Mouse (Mus musculus): ENCODE measurements around the gene Borcs7. TPM values are rescaled to one million over a fixed set of nuclear protein-coding genes. Genes with fewer than 3 reads are reported as not detected.

Gene Borcs7
- total and polyA plus RNA-seq, 3 experiments = 1.5 to 6.5 (median 5.1) TPM

- H3K27me3 ChIP-seq (ENCODE audit: insufficient read depth, low read length) = peaks cover 6% of the 10 kb centered on the region; the same call in 1 of the 2 replicates
- no peak for ATAC-seq (ENCODE audit: extremely low read depth, insufficient number of reproducible peaks, low FRiP score, poor library complexity, severe bottlenecking)
- no peaks in the 10 kb centered on the region for H3K9me3 ChIP-seq (replicated peaks)
- no peak overlapping the region for H3K4me3 ChIP-seq (ENCODE audit: low read depth, low read length)
- 0 out of 2 replicates have a peak, but pooled peaks cover 7% of the 10 kb centered on the region for H3K4me1 ChIP-seq (ENCODE audit: insufficient read depth, low read depth, low read length)
- TF ChIP-seq GATA1 (IDR thresholded peaks at IDR 0.05; ENCODE audit: borderline replicate concordance, low read length) (no peak), TAL1 (conservative IDR thresholded peaks at IDR 0.05; ENCODE audit: low read depth, low read length) (no peak), CTCF (IDR thresholded peaks at IDR 0.05; ENCODE audit: low read depth, low read length) (no peak), GATA2 (IDR thresholded peaks at IDR 0.05; ENCODE audit: borderline replicate concordance, low read depth, low read length) (no peak), POLR2AphosphoS5 (IDR thresholded peaks at IDR 0.05; ENCODE audit: insufficient replicate concordance, low read depth, low read length) (no peak)
- H3K36me3 ChIP-seq (replicated peaks) = peaks cover 35% of the 10 kb centered on the region
- no peak for DNase-seq (ENCODE audit: low spot score)
These were observed 30.9 kb upstream of the Borcs7 start for GRCm38 (mm10) chr19:46658851-46659250.

- Histone ChIP-seq H3K9me3 (replicated peaks) (no peaks in the 10 kb centered on the region), H3K36me3 (replicated peaks) (peaks cover 8% of the 10 kb centered on the region), H3K4me1 (ENCODE audit: insufficient read depth, low read depth, low read length) (0 out of 2 replicates have a peak, but pooled peaks cover 7% of the 10 kb centered on the region), H3K4me3 (ENCODE audit: low read depth, low read length) (no peak overlapping the region), H3K27me3 (ENCODE audit: insufficient read depth, low read length) (peaks cover 14% of the 10 kb centered on the region)
- TF ChIP-seq CTCF (IDR thresholded peaks at IDR 0.05; ENCODE audit: low read depth, low read length) = no peak
- TF ChIP-seq GATA2 (IDR thresholded peaks at IDR 0.05; ENCODE audit: borderline replicate concordance, low read depth, low read length) = no peak
- TF ChIP-seq POLR2AphosphoS5 (IDR thresholded peaks at IDR 0.05; ENCODE audit: insufficient replicate concordance, low read depth, low read length) = no peak
- no peak for TF ChIP-seq TAL1 (conservative IDR thresholded peaks at IDR 0.05; ENCODE audit: low read depth, low read length)
- no peak for TF ChIP-seq GATA1 (IDR thresholded peaks at IDR 0.05; ENCODE audit: borderline replicate concordance, low read length)
- no peak for DNase-seq (ENCODE audit: low spot score)
- ATAC-seq (ENCODE audit: extremely low read depth, insufficient number of reproducible peaks, low FRiP score, poor library complexity, severe bottlenecking) = no peak
These were observed 28.2 kb upstream of the Borcs7 start for GRCm38 (mm10) chr19:46661511-46661910.

- Histone ChIP-seq H3K9me3 (replicated peaks) (no peaks in the 10 kb centered on the region), H3K4me1 (ENCODE audit: insufficient read depth, low read depth, low read length) (0 out of 2 replicates have a peak, but pooled peaks cover 7% of the 10 kb centered on the region), H3K27me3 (ENCODE audit: insufficient read depth, low read length) (peaks cover 17% of the 10 kb centered on the region), H3K36me3 (replicated peaks) (peaks cover 1% of the 10 kb centered on the region), H3K4me3 (ENCODE audit: low read depth, low read length) (no peak overlapping the region)
- no peak for TF ChIP-seq CTCF (IDR thresholded peaks at IDR 0.05; ENCODE audit: low read depth, low read length)
- TF ChIP-seq GATA1 (IDR thresholded peaks at IDR 0.05; ENCODE audit: borderline replicate concordance, low read length) = no peak
- TF ChIP-seq TAL1 (conservative IDR thresholded peaks at IDR 0.05; ENCODE audit: low read depth, low read length) = no peak
- TF ChIP-seq POLR2AphosphoS5 (IDR thresholded peaks at IDR 0.05; ENCODE audit: insufficient replicate concordance, low read depth, low read length) = no peak
- TF ChIP-seq GATA2 (IDR thresholded peaks at IDR 0.05; ENCODE audit: borderline replicate concordance, low read depth, low read length) = no peak
- DNase-seq (ENCODE audit: low spot score) (no peak), ATAC-seq (ENCODE audit: extremely low read depth, insufficient number of reproducible peaks, low FRiP score, poor library complexity, severe bottlenecking) (no peak)
These were observed 27.5 kb upstream of the Borcs7 start for GRCm38 (mm10) chr19:46662214-46662613.

GRCm38 (mm10) chr19:46662784-46663183 lies 26.9 kb upstream of the Borcs7 start:
- Histone ChIP-seq H3K27me3 (ENCODE audit: insufficient read depth, low read length) (peaks cover 21% of the 10 kb centered on the region), H3K36me3 (replicated peaks) (no peaks in the 10 kb centered on the region), H3K9me3 (replicated peaks) (no peaks in the 10 kb centered on the region), H3K4me1 (ENCODE audit: insufficient read depth, low read depth, low read length) (0 out of 2 replicates have a peak, but pooled peaks cover 7% of the 10 kb centered on the region), H3K4me3 (ENCODE audit: low read depth, low read length) (no peak overlapping the region)
- DNase-seq (ENCODE audit: low spot score) (no peak), ATAC-seq (ENCODE audit: extremely low read depth, insufficient number of reproducible peaks, low FRiP score, poor library complexity, severe bottlenecking) (no peak)
- TF ChIP-seq TAL1 (conservative IDR thresholded peaks at IDR 0.05; ENCODE audit: low read depth, low read length) = no peak
- no peak for TF ChIP-seq GATA1 (IDR thresholded peaks at IDR 0.05; ENCODE audit: borderline replicate concordance, low read length)
- TF ChIP-seq CTCF (IDR thresholded peaks at IDR 0.05; ENCODE audit: low read depth, low read length) = no peak
- no peak for TF ChIP-seq GATA2 (IDR thresholded peaks at IDR 0.05; ENCODE audit: borderline replicate concordance, low read depth, low read length)
- no peak for TF ChIP-seq POLR2AphosphoS5 (IDR thresholded peaks at IDR 0.05; ENCODE audit: insufficient replicate concordance, low read depth, low read length)

- ATAC-seq (ENCODE audit: extremely low read depth, insufficient number of reproducible peaks, low FRiP score, poor library complexity, severe bottlenecking) (no peak), DNase-seq (ENCODE audit: low spot score) (no peak)
- H3K27me3 ChIP-seq (ENCODE audit: insufficient read depth, low read length) = peaks cover 44% of the 10 kb centered on the region
- H3K36me3 ChIP-seq (replicated peaks) = no peaks in the 10 kb centered on the region
- H3K4me1 ChIP-seq (ENCODE audit: insufficient read depth, low read depth, low read length) = peaks cover 14% of the 10 kb centered on the region; the same call in 1 of the 2 replicates
- no peaks in the 10 kb centered on the region for H3K9me3 ChIP-seq (replicated peaks)
- no peak for TF ChIP-seq POLR2AphosphoS5 (IDR thresholded peaks at IDR 0.05; ENCODE audit: insufficient replicate concordance, low read depth, low read length)
- TF ChIP-seq GATA2 (IDR thresholded peaks at IDR 0.05; ENCODE audit: borderline replicate concordance, low read depth, low read length) = no peak
- no peak for TF ChIP-seq TAL1 (conservative IDR thresholded peaks at IDR 0.05; ENCODE audit: low read depth, low read length)
- TF ChIP-seq GATA1 (IDR thresholded peaks at IDR 0.05; ENCODE audit: borderline replicate concordance, low read length) = no peak
- TF ChIP-seq CTCF (IDR thresholded peaks at IDR 0.05; ENCODE audit: low read depth, low read length) = no peak
- no peak overlapping the region for H3K4me3 ChIP-seq (ENCODE audit: low read depth, low read length)
These were observed 24.2 kb upstream of the Borcs7 start for GRCm38 (mm10) chr19:46665474-46665873.

- H3K4me1 ChIP-seq (ENCODE audit: insufficient read depth, low read depth, low read length) = peaks cover 9% of the 10 kb centered on the region; the same call in 1 of the 2 replicates
- H3K27me3 ChIP-seq (ENCODE audit: insufficient read depth, low read length) = peaks cover 58% of the 10 kb centered on the region
- DNase-seq (ENCODE audit: low spot score) = no peak
- H3K36me3 ChIP-seq (replicated peaks) = no peaks in the 10 kb centered on the region
- H3K4me3 ChIP-seq (ENCODE audit: low read depth, low read length) = no peak overlapping the region
- no peaks in the 10 kb centered on the region for H3K9me3 ChIP-seq (replicated peaks)
- TF ChIP-seq TAL1 (conservative IDR thresholded peaks at IDR 0.05; ENCODE audit: low read depth, low read length) = no peak
- no peak for TF ChIP-seq GATA1 (IDR thresholded peaks at IDR 0.05; ENCODE audit: borderline replicate concordance, low read length)
- TF ChIP-seq POLR2AphosphoS5 (IDR thresholded peaks at IDR 0.05; ENCODE audit: insufficient replicate concordance, low read depth, low read length) = no peak
- no peak for TF ChIP-seq CTCF (IDR thresholded peaks at IDR 0.05; ENCODE audit: low read depth, low read length)
- no peak for ATAC-seq (ENCODE audit: extremely low read depth, insufficient number of reproducible peaks, low FRiP score, poor library complexity, severe bottlenecking)
These were observed 22.4 kb upstream of the Borcs7 start for GRCm38 (mm10) chr19:46667300-46667699.
